Mouse (Mus musculus) midbrain, embryonic 12.5 days (tissue): ENCODE data around the gene Kcnq5. TPM values are rescaled to one million over a fixed set of nuclear protein-coding genes. Genes with fewer than 3 reads are reported as not detected.

Experiments used
- ATAC-seq: fragments of 200-750 bp; cut with Nextera tagmentation; 2 replicates; pipeline ENCODE4 v1.8.0; 2017; ENCODE audit warnings: low read depth, moderate TSS enrichment, moderate library complexity; ENCODE audit not compliant: low FRiP score
- H3K27ac ChIP-seq: fragments of 300-500 bp; sonication (generic); replicated peaks from 2 replicates; pipeline ENCODE4 v1.5.1; 2016; ENCODE audit warnings: mild to moderate bottlenecking
- H3K27me3 ChIP-seq: fragments of 300-500 bp; sonication (generic); 2 replicates; pipeline ENCODE4 v1.6.1; 2016; ENCODE audit warnings: mild to moderate bottlenecking
- H3K36me3 ChIP-seq: fragments of 300-500 bp; sonication (generic); 2 replicates; pipeline ENCODE4 v1.6.1; 2016
- H3K4me1 ChIP-seq: fragments of 300-500 bp; sonication (generic); 2 replicates; pipeline ENCODE4 v1.6.1; 2016
- H3K4me2 ChIP-seq: fragments of 300-500 bp; sonication (generic); replicated peaks from 2 replicates; pipeline ENCODE4 v1.6.1; 2016; ENCODE audit warnings: mild to moderate bottlenecking, moderate library complexity
- H3K4me3 ChIP-seq: fragments of 300-500 bp; sonication (generic); 2 replicates; pipeline ENCODE4 v1.5.1; 2016; ENCODE audit warnings: mild to moderate bottlenecking
- H3K9ac ChIP-seq: fragments of 300-500 bp; sonication (generic); replicated peaks from 2 replicates; pipeline ENCODE4 v1.6.1; 2016; ENCODE audit warnings: mild to moderate bottlenecking, moderate library complexity
- H3K9me3 ChIP-seq: fragments of 300-500 bp; sonication (generic); 2 replicates; pipeline ENCODE4 v1.6.1; 2016; ENCODE audit warnings: mild to moderate bottlenecking
- WGBS: fragments of 180-500 bp; shearing (Covaris S2); methylation state at CpG from one replicate; pipeline ENCODE4 v1.1.7; 2016; 5-methylcytosine and 5-hydroxymethylcytosine counted together
- polyA plus RNA-seq: library from polyadenylated mRNA; unstranded; fragments of >200 nt; fragmentation: Nextera tagmentation; extraction: Ambion mirVana; gene quantifications from 2 replicates; pipeline ENCODE4 v1.2.1, GENCODE M21; 2016

Gene Kcnq5
- polyA plus RNA-seq: 1.0 and 1.5 TPM in 2 replicates

- peak; percentile 88 for ATAC-seq
- WGBS: under 1% methylated on average over 78 of the region's 89 CpGs
- Histone ChIP-seq H3K36me3 (no peaks in the 10 kb centered on the region), H3K4me1 (peaks cover 14% of the 10 kb centered on the region), H3K4me2 (peak within 1 kb of the TSS; percentile 98), H3K9me3 (no peaks in the 10 kb centered on the region), H3K27me3 (peaks cover 32% of the 10 kb centered on the region), H3K4me3 (peak within 1 kb of the TSS; percentile 80), H3K27ac (no peak within 1 kb of the TSS), H3K9ac (peak within 1 kb of the TSS; percentile 67)
Measured at GRCm38 (mm10) chr1:21961251-21962082, at the start of gene Kcnq5. Gene Kcnq5, minus strand, starts transcription at chr1:21961942.

- Histone ChIP-seq H3K27ac (no peak overlapping the region), H3K9ac (no peak overlapping the region), H3K9me3 (no peaks in the 10 kb centered on the region), H3K27me3 (no peaks in the 10 kb centered on the region), H3K36me3 (no peaks in the 10 kb centered on the region), H3K4me3 (no peak overlapping the region), H3K4me2 (no peak overlapping the region), H3K4me1 (no peaks in the 10 kb centered on the region)
- ATAC-seq: no peak
Measured at GRCm38 (mm10) chr1:21979755-21980154, 18.0 kb upstream of the Kcnq5 start.

GRCm38 (mm10) chr1:21979292-21979691 lies 17.6 kb upstream of the Kcnq5 start:
- WGBS: 66% methylated on average over 1 of the region's 1 CpGs
- H3K9ac ChIP-seq: no peak overlapping the region
- no peak overlapping the region for H3K4me2 ChIP-seq
- H3K9me3 ChIP-seq: no peaks in the 10 kb centered on the region
- no peak overlapping the region for H3K27ac ChIP-seq
- ATAC-seq: no peak
- H3K36me3 ChIP-seq: no peaks in the 10 kb centered on the region
- no peaks in the 10 kb centered on the region for H3K4me1 ChIP-seq
- no peak overlapping the region for H3K4me3 ChIP-seq
- no peaks in the 10 kb centered on the region for H3K27me3 ChIP-seq

GRCm38 (mm10) chr1:21974040-21974439 lies 12.3 kb upstream of the Kcnq5 start:
- Histone ChIP-seq H3K36me3 (no peaks in the 10 kb centered on the region), H3K9me3 (no peaks in the 10 kb centered on the region), H3K27me3 (no peaks in the 10 kb centered on the region), H3K4me1 (no peaks in the 10 kb centered on the region), H3K9ac (no peak overlapping the region), H3K27ac (no peak overlapping the region), H3K4me2 (no peak overlapping the region), H3K4me3 (no peak overlapping the region)
- 83% methylated on average over 3 of the region's 3 CpGs for WGBS
- ATAC-seq: no peak

- H3K36me3 ChIP-seq: no peaks in the 10 kb centered on the region
- H3K4me2 ChIP-seq: no peak overlapping the region
- 90% methylated on average over 3 of the region's 3 CpGs for WGBS
- no peak for ATAC-seq
- no peak overlapping the region for H3K9ac ChIP-seq
- H3K4me1 ChIP-seq: peaks cover 4% of the 10 kb centered on the region
- no peak overlapping the region for H3K27ac ChIP-seq
- peaks cover 15% of the 10 kb centered on the region for H3K27me3 ChIP-seq
- H3K4me3 ChIP-seq: no peak overlapping the region
- H3K9me3 ChIP-seq: no peaks in the 10 kb centered on the region
Measured at GRCm38 (mm10) chr1:21967139-21967538, 5.4 kb upstream of the Kcnq5 start.

- 60% methylated on average over 16 of the region's 16 CpGs for WGBS
- H3K4me1 ChIP-seq: peaks cover 14% of the 10 kb centered on the region
- peaks cover 32% of the 10 kb centered on the region for H3K27me3 ChIP-seq
- no peak for ATAC-seq
- no peak overlapping the region for H3K4me2 ChIP-seq
- no peaks in the 10 kb centered on the region for H3K9me3 ChIP-seq
- no peak overlapping the region for H3K4me3 ChIP-seq
- H3K36me3 ChIP-seq: no peaks in the 10 kb centered on the region
- H3K27ac ChIP-seq: no peak overlapping the region
- no peak overlapping the region for H3K9ac ChIP-seq
Measured at GRCm38 (mm10) chr1:21962896-21963864, 1.4 kb upstream of the Kcnq5 start.

GRCm38 (mm10) chr1:21962083-21962471 lies 335 bp upstream of the Kcnq5 start:
- peaks cover 32% of the 10 kb centered on the region for H3K27me3 ChIP-seq
- H3K4me2 ChIP-seq: peak overlapping the region; percentile 98
- no peaks in the 10 kb centered on the region for H3K36me3 ChIP-seq
- peaks cover 14% of the 10 kb centered on the region for H3K4me1 ChIP-seq
- H3K9me3 ChIP-seq: no peaks in the 10 kb centered on the region
- H3K4me3 ChIP-seq: peak overlapping the region; percentile 80
- peak; percentile 34 for ATAC-seq
- peak overlapping the region; percentile 67 for H3K9ac ChIP-seq
- H3K27ac ChIP-seq: no peak overlapping the region
- WGBS: 2% methylated on average over 19 of the region's 19 CpGs

GRCm38 (mm10) chr1:21960421-21961250 lies 1.1 kb downstream of the Kcnq5 start:
- WGBS: 2% methylated on average over 48 of the region's 48 CpGs
- H3K9me3 ChIP-seq: no peaks in the 10 kb centered on the region
- no peaks in the 10 kb centered on the region for H3K36me3 ChIP-seq
- H3K4me3 ChIP-seq: peak overlapping the region; percentile 80
- no peak overlapping the region for H3K27ac ChIP-seq
- peak; percentile 65 for ATAC-seq
- peaks cover 32% of the 10 kb centered on the region for H3K27me3 ChIP-seq
- H3K4me1 ChIP-seq: peaks cover 14% of the 10 kb centered on the region
- peak overlapping the region; percentile 67 for H3K9ac ChIP-seq
- peak overlapping the region; percentile 98 for H3K4me2 ChIP-seq

GRCm38 (mm10) chr1:21959648-21960285 lies 2.0 kb downstream of the Kcnq5 start:
- H3K4me1 ChIP-seq: peaks cover 14% of the 10 kb centered on the region
- H3K4me3 ChIP-seq: 0 out of 2 replicates have a peak overlapping the region, but pooled peaks have one; percentile 80
- H3K27me3 ChIP-seq: peaks cover 32% of the 10 kb centered on the region
- peak overlapping the region; percentile 98 for H3K4me2 ChIP-seq
- WGBS: 41% methylated on average over 8 of the region's 8 CpGs
- H3K9ac ChIP-seq: no peak overlapping the region
- no peak for ATAC-seq
- H3K27ac ChIP-seq: no peak overlapping the region
- no peaks in the 10 kb centered on the region for H3K36me3 ChIP-seq
- H3K9me3 ChIP-seq: no peaks in the 10 kb centered on the region

- Histone ChIP-seq H3K9ac (no peak overlapping the region), H3K4me2 (no peak overlapping the region), H3K27ac (no peak overlapping the region), H3K36me3 (no peaks in the 10 kb centered on the region), H3K9me3 (no peaks in the 10 kb centered on the region), H3K4me3 (no peak overlapping the region), H3K4me1 (peaks cover 14% of the 10 kb centered on the region), H3K27me3 (peaks cover 26% of the 10 kb centered on the region)
- WGBS: 77% methylated on average over 4 of the region's 4 CpGs
- no peak for ATAC-seq
Measured at GRCm38 (mm10) chr1:21958013-21958412, 3.7 kb downstream of the Kcnq5 start.

- H3K4me3 ChIP-seq: no peak overlapping the region
- no peaks in the 10 kb centered on the region for H3K4me1 ChIP-seq
- 88% methylated on average over 4 of the region's 4 CpGs for WGBS
- H3K9ac ChIP-seq: no peak overlapping the region
- H3K4me2 ChIP-seq: no peak overlapping the region
- H3K27ac ChIP-seq: no peak overlapping the region
- ATAC-seq: no peak
- H3K9me3 ChIP-seq: no peaks in the 10 kb centered on the region
- no peaks in the 10 kb centered on the region for H3K27me3 ChIP-seq
- H3K36me3 ChIP-seq: no peaks in the 10 kb centered on the region
Measured at GRCm38 (mm10) chr1:21940831-21941230, 20.9 kb downstream of the Kcnq5 start.
